Mouse (Mus musculus) brain, embryonic 18.5 days (tissue): ENCODE data around the gene Naa25.

Source experiments
- DNase-seq: peaks from one replicate; pipeline ENCODE4 v3.0.0-alpha.2; 2012; ENCODE audit warnings: low read depth, low spot score

Gene Naa25

GRCm38 (mm10) chr5:121452026-121452869 is 54.5 kb downstream of the Naa25 start, which contains the start of gene Erp29:
Gene Erp29, minus strand, starts transcription at chr5:121452506.
- DNase-seq = peak; percentile 93

GRCm38 (mm10) chr5:121452906-121453305 is 55.2 kb downstream of the Naa25 start:
- no peak for DNase-seq

GRCm38 (mm10) chr5:121453743-121454502 is 56.2 kb downstream of the Naa25 start:
- DNase-seq = no peak

GRCm38 (mm10) chr5:121454503-121454782 is 56.7 kb downstream of the Naa25 start:
- DNase-seq = no peak

GRCm38 (mm10) chr5:121455510-121456265 is 58.0 kb downstream of the Naa25 start:
- no peak for DNase-seq

GRCm38 (mm10) chr5:121461339-121462170 is 63.8 kb downstream of the Naa25 start:
- no peak for DNase-seq

- DNase-seq = no peak
Observed at GRCm38 (mm10) chr5:121462171-121462502, 64.4 kb downstream of the Naa25 start.

GRCm38 (mm10) chr5:121462967-121463366 is 65.2 kb downstream of the Naa25 start:
- no peak for DNase-seq

- DNase-seq = no peak
Observed at GRCm38 (mm10) chr5:121463601-121464250, 66.0 kb downstream of the Naa25 start.

- DNase-seq = no peak
Observed at GRCm38 (mm10) chr5:121469566-121469965, 71.8 kb downstream of the Naa25 start.

- no peak for DNase-seq
Observed at GRCm38 (mm10) chr5:121472411-121472810, 74.7 kb downstream of the Naa25 start.

- DNase-seq = no peak
Observed at GRCm38 (mm10) chr5:121474610-121475009, 76.9 kb downstream of the Naa25 start.

- DNase-seq = no peak
Observed at GRCm38 (mm10) chr5:121476040-121476439, 78.3 kb downstream of the Naa25 start.

- peak; percentile 55 for DNase-seq
Observed at GRCm38 (mm10) chr5:121477680-121478079, 79.9 kb downstream of the Naa25 start.

GRCm38 (mm10) chr5:121484801-121485200 is 87.1 kb downstream of the Naa25 start:
- DNase-seq = no peak

- no peak for DNase-seq
Observed at GRCm38 (mm10) chr5:121493305-121493704, 95.6 kb downstream of the Naa25 start.
